Mouse (Mus musculus): ENCODE measurements around the gene Dmac2.

Dmac2 gene

DNA sequence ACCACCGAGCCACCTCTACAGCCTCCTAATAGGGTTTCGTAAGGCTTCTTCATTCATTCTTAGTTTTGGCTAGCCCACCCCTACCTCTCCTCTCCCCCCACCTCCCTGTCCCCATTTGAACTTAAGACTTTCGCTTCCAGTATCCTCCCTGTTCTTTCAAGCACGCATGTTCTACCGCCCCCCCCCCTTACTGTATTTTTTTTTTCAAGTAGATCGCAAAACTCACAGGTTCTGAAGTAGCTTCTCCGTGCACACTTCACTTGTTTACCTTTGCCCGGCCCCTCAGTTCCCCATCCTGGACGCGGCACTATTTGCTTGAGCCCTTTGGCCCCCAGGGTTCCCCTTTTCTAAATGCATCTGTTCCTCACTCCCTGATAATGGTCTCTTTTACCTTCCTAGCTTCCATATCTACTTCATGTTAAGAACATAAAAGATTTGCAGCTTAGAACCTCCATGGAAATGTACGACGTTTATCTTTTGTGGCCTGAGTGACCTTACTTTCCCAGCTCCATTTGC lies 33.1 kb downstream of the Dmac2 start:
- no peak for DNase-seq (ENCODE audit: low read depth, low spot score)

DNA sequence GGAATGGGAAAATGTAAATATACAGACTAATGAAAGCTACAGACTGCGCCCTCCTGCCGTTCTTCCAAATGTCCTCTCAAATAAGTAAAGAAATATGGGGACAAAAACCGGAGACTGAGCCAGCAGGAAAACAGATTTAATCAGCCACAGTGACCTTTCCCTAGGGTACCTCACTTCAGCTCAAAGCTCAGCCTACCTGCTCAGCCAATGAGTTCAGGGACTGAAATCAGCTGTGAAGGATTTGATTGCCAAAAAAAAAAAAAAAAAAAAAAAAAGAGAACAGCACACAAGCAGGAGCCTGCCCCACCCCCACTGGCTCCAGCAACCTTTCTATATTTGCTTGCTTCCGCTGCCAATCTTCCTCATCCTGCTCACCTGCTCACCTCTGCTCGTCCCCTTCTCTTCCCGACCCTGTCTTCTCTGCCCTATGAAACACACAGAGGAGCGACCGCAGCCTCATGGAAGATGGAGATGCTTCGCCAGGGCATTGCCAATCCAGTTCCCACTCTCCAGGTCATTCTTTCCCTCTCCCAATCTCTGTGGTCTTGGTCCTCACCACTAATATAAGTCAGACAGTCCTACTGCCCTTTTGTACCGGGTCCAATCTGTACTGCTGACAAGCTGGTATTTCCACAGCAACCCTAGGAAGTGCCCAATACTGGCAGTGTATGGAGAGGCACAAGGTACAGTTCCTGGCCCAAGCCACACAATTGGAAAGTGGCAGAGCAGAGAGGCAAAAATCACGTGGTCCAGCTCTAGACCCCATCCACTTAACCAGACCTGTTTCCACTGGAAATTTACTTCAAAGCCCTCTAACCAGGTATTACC lies 36.6 kb downstream of the Dmac2 start:
- DNase-seq (ENCODE audit: low read depth, low spot score), result no peak

DNA sequence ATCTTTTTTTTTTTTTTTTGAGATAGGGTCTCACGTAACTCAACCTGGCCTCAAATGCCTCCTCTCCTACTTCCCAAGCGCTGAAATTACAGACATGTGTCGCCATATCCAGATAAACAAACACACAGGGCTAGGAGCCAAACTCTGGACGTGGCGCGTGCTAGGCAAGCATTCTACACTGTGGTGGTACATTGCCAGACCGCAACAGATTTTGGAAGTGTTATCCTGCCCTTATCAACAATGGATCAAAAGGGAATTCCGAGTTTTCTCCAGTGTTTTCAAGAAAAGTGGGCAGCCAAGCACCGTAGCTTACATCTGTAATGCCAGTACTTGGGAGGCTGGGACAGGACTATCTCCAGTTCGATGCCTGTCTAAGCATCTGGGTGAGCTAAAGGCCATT lies 38.6 kb downstream of the Dmac2 start:
- DNase-seq (ENCODE audit: low read depth, low spot score), result no peak

DNA sequence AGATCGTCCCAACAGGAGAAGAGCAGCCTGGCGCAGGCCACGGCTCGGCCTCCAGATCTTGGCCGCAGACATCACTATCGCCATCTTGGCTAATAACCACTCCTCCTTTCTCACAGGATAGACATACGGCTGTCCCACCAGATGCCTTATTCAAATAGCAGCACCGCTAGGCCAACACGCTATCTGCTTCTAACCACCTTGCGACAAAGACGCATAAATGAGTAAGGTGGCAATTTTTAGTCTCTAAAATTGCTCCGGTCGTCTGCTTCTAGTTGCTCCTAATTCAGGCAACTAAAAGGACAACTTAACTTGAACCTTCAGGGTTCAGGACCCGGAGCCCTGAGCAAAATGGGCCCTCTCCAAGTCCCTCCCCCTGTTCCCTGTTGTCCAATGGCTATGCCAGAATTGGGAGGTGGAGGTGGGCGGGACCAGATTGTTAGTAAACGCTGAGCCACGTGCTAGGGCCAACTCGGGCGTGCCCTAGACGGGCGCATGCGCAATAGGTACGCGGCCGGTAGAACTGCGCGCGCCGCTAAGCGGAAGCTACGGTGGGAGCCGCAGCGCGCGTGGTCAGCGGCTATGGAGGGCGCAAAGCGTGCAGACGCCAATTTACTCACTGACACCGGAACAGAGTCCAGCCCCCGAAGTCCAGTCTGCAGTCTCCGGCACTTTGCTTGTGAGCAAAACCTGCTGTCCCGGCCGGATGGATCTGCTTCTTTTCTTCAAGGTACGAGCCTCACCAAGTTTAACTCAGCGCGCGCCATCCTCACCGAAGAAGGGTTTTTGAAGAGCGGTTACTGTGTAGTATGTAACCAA lies 39.7 kb downstream of the Dmac2 start, which contains the start of the genes Bckdha and Exosc5:
TSS of gene Bckdha (minus strand) at position 325 of the 816 bp plus-strand sequence.
TSS of gene Exosc5 (plus strand) at position 508 of the 816 bp plus-strand sequence.
- DNase-seq (ENCODE audit: low read depth, low spot score), result peak; percentile 99

DNA sequence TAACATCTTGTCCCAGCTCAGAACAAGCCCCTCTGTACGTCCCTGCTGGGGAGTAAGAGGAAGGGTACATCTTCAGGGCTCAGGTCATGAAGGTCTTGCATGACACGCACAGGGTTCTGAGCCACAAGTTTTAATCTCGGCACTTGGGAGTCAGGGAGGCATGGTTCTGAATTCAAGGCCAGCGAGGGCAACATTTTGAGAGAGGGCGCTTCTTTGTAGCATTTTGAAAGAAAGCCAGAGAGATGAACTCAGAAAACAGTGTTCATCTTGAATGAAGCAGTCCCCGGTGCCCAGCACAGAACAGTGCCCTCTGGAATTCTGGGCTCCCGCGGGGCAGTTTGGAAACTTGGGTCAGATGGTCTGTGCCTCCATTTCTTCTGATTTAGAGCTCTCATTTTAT lies 47.2 kb downstream of the Dmac2 start:
- DNase-seq (ENCODE audit: low read depth, low spot score), result no peak

DNA sequence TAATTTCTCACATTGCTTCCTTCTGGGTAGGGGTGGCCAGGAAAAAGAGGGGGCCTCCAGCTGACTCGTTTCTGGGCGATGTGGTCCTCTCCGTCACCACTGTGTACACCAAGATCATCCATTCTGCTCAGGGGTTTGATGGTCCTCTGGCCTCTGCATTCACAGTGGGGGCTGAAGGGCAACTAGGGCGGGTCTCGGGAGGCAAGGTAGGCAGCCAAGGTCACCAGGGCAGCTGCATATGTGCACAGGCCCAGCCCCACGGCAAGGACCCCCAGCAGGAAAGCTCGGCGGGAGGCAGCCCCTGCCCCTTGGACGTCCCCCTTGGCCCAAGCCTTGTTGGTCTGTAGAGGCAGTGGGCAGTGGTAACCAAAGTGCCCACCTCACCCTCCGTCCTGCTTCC lies 49.9 kb downstream of the Dmac2 start:
- DNase-seq (ENCODE audit: low read depth, low spot score), result no peak

DNA sequence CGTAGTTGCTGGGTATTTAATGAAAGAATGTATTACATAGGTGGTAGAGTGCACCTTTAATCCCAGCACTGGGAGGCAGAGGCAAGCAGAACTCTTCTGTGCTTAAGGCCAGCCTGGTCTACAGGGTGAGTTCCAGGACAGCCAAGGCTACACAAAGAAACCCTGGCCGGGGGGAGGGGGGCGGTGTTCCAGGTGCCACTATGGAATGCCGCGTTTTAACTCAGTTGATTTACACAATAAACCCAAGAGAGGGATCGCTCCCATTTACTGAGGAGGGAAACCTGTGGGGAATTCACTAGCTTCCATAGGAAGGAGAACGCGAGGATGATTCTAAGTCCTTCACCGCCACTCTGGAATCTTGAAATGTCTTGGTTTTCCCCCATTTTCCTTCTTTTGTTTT lies 50.4 kb downstream of the Dmac2 start:
- DNase-seq (ENCODE audit: low read depth, low spot score), result no peak

DNA sequence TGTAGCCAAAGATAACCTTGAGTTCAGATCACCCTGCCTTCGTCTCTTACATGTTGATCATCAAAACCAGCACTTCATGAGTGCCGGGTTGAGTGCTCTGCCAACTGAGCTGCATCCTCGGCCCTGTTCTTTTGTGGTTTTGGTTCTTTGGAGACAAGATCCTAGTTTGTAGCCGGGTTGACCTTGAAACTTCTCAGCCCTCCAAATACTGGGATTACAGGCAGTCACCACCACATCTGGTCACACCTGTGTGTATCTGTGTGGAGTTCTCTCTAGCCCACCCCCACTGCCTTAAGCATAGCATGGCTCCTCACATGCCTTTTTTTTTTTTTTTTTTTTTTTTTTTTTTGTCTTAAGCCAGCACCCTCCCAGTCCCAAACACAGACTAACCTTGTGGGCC lies 50.9 kb downstream of the Dmac2 start:
- DNase-seq (ENCODE audit: low read depth, low spot score), result no peak

DNA sequence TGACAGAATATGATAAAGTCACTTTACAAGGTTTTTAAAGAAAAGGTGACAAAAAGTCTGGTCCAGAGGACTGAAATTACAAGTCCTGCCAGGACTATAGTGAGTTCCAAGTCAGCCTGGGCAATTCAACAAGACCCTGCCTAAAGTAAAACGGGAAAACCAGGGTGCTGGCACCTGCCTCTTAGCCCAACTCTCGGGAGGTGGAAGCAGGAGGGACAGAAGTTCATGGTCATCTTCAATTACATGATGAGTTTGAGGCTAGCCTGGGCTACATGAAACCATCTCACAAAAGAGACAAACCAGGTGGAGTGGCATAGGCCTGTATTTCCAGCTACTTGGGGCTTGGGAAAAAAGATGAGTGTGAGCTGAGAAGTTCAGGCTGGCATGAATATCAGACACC lies 52.5 kb downstream of the Dmac2 start:
- no peak for DNase-seq (ENCODE audit: low read depth, low spot score)

DNA sequence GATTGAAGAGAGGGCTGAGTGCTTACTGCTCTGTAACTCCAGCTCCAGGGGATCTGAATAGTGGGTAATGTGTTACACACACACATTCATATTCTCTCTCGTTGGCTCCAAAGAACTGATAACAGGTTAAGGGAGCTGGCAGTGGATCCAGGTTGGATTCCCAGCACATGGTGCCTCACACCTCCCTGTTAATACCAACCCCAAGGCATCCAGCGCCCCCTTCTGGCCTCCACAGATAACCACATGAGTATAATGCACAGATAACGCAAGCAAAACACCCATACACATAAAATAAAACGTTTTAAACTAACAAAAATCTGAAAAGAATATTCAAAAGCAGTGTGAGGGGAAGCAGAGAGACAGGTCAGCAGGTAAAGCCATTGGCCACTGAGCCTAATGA lies 53.2 kb downstream of the Dmac2 start:
- no peak for DNase-seq (ENCODE audit: low read depth, low spot score)

DNA sequence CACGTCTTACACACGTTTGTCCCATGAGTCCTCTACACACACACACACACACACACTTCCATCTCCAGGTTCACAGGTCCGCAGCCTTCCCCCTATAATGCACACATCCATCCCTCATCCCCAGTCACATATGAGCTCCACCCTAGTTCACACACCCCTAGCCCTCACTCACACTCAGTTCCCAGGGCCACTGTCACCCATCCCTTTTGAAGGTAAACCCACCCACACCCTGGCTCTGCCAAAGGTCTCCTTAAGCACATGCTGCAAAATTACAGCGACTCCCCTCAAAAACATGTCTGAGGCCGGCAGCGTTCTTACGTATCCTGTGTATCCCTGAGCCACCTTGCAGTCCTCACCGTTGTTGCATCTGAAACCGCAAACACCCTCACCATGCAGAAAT lies 55.1 kb downstream of the Dmac2 start:
- no peak for DNase-seq (ENCODE audit: low read depth, low spot score)

DNA sequence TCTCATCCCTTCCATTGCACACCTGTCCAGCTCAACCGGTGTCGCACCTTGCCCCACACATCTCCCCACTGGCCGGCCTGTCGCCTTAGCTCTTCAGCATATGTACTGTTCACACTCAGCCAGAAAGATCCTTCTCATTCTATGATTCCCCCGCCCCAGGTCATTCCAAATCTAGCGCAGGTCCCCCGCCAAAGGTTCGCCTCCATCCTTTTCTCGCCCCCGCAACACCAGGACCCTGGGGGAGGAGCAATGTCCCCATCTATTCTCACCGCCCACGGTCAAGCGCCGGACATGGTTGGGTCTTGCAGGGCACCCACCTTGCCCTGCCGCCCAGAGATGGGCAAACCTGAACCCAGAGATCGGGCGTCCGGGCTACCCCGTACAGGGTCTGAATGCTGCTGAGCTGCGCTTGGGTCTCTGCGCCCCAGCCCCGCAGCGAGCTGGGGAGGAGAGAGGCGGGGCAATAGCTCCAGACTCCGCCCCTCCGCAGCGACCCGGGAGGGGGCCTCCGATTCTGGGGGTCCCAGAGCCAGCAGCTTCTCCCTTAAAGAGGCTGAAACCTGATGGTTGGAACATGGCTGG lies 55.6 kb downstream of the Dmac2 start, which contains the start of gene Tmem91:
TSS of gene Tmem91 (minus strand) at position 448 of the 582 bp plus-strand sequence.
- DNase-seq (ENCODE audit: low read depth, low spot score), result no peak

All from embryo, embryonic 11.5 days (tissue).